Mouse (Mus musculus): ENCODE data around the gene Prss58. TPM values are rescaled to one million over a fixed set of nuclear protein-coding genes. Genes with fewer than 3 reads are reported as not detected.

The Prss58 gene
- polyA plus RNA-seq, 1 experiment from 2014 or later: not detected

DNA sequence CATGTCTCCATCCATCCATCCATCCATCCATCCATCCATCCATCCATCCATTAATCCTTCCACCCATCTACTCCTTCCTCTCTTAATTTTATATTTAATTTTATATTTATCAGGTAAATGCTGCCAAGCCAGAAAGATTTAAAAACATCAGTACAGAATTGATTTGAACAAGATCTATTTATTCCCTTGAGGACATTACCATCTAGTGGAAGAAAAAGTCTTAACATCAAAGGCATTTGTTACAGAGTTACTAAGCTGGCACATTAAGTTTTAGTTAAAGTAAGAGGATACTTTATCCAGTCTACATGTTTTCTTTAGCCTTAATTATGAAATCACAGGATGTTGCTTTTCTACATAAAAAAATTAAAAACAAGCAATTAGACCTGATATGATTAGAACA, 54.9 kb downstream of the Prss58 start:
- ATAC-seq (ENCODE audit: insufficient read depth): no peak
- H3K4me1 ChIP-seq (ENCODE audit: insufficient read depth): no peaks in the 10 kb centered on the region
- H3K4me3 ChIP-seq (ENCODE audit: low read depth, low read length): no peak overlapping the region
- H3K27me3 ChIP-seq (ENCODE audit: insufficient read depth, low read length): no peaks in the 10 kb centered on the region
- peak; percentile 1 for DNase-seq
- H3K27ac ChIP-seq (ENCODE audit: low read depth): no peak overlapping the region
- H3K9ac ChIP-seq: no peak overlapping the region
- H3K9me3 ChIP-seq (ENCODE audit: low read depth, low read length): no peaks in the 10 kb centered on the region
- H3K4me2 ChIP-seq: no peak overlapping the region
- no peaks in the 10 kb centered on the region for H3K36me3 ChIP-seq (ENCODE audit: insufficient read depth)
- TF ChIP-seq CTCF (IDR thresholded peaks at IDR 0.05; ENCODE audit: low read depth): no peak

Other genes with a start within 250 kb of the Prss58 start
- gene Moxd2, start 12.9 kb downstream of the Prss58 start, polyA plus RNA-seq (2014; fragmentation: Nextera tagmentation; extraction: Ambion mirVana): not detected in 2 replicates
- gene 1700074P13Rik, start 40.2 kb upstream of the Prss58 start, polyA plus RNA-seq (2014; fragmentation: Nextera tagmentation; extraction: Ambion mirVana): not detected in 2 replicates
- gene Gm4744, start 51.5 kb upstream of the Prss58 start, polyA plus RNA-seq (2014; fragmentation: Nextera tagmentation; extraction: Ambion mirVana): not detected in 2 replicates
- not detected in 2 replicates for gene 1810009J06Rik, start 64.4 kb upstream of the Prss58 start, polyA plus RNA-seq (2014; fragmentation: Nextera tagmentation; extraction: Ambion mirVana)
- not detected in 2 replicates for gene Gm2663, start 99.1 kb upstream of the Prss58 start, polyA plus RNA-seq (2014; fragmentation: Nextera tagmentation; extraction: Ambion mirVana)
- gene 2210010C04Rik, start 135.1 kb upstream of the Prss58 start, polyA plus RNA-seq (2014; fragmentation: Nextera tagmentation; extraction: Ambion mirVana): not detected in 2 replicates